Mouse (Mus musculus) liver, embryonic 14.5 days (tissue): Measurements from ENCODE around the gene Usp17lb.
"Not testable (repeated sequence)": the region's sequence is repeated elsewhere in the genome, so short reads cannot be mapped to it uniquely, and the experiment has no call there.

Source experiments
- CTCF ChIP-seq: IDR thresholded peaks from 2 replicates; pipeline ENCODE4 v1.5.1; 2016; ENCODE audit warnings: antibody characterized with exemption, low read depth, control low read depth
- EP300 ChIP-seq: IDR thresholded peaks from 2 replicates; pipeline ENCODE4 v1.6.1; 2016; ENCODE audit warnings: antibody characterized with exemption, low read depth

DNA sequence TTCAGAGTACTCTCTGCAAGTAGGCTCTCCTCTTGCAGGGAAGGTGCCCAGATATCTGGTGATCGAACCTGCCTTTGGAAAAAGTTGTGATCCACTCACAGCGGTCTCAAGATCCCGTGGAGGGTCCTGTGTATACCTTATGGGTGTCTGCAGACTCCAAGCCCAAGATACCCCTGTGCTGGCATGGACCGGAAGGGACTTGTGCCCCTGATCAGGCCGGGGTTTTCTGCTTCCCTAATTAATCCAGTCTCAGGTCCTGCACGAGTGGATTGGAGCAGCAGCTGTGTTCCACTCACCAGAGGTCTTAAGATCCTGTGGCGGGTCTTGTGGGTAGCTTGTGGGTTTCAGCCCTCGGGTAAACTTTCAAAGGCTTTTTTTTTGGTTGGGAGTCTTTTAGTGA, 32.1 kb downstream of the Usp17lb start:
- TF ChIP-seq CTCF, EP300: not testable (repeated sequence)
